Mouse (Mus musculus) neural tube, embryonic 10.5 days (tissue): ENCODE measurements around the gene Cst11.
"Not testable (repeated sequence)": the region's sequence is repeated elsewhere in the genome, so short reads cannot be mapped to it uniquely, and the experiment has no call there.

ENCODE experiments used
- DNase-seq: peaks from one replicate; pipeline ENCODE4 v3.0.0-alpha.2; 2017; ENCODE audit warnings: low spot score; ENCODE audit errors: extremely low spot score

Gene Cst11

GRCm38 (mm10) chr2:148771397-148771796, at the start of gene Cst11:
Gene Cst11, minus strand, starts transcription at chr2:148771497.
- DNase-seq, result not testable (repeated sequence)

GRCm38 (mm10) chr2:148819909-148820308, 48.6 kb upstream of the Cst11 start, which contains the start of gene Cst13:
Gene Cst13, plus strand, starts transcription at chr2:148820081.
- no peak for DNase-seq

- DNase-seq, result no peak
Observed at GRCm38 (mm10) chr2:148806696-148807095, 35.4 kb upstream of the Cst11 start.

GRCm38 (mm10) chr2:148801491-148801921, 30.2 kb upstream of the Cst11 start:
- no peak for DNase-seq

- DNase-seq, result no peak
Observed at GRCm38 (mm10) chr2:148798485-148798884, 27.2 kb upstream of the Cst11 start, which contains the start of gene Cst8. Gene Cst8, plus strand, starts transcription at chr2:148798785.

- no peak for DNase-seq
Observed at GRCm38 (mm10) chr2:148789142-148789541, 17.8 kb upstream of the Cst11 start, which contains the start of gene Cst12. Gene Cst12, plus strand, starts transcription at chr2:148789361.

- DNase-seq, result no peak
Observed at GRCm38 (mm10) chr2:148781709-148782108, 10.4 kb upstream of the Cst11 start, which contains the start of gene 8030411F24Rik. Gene 8030411F24Rik, plus strand, starts transcription at chr2:148782009.

DNA sequence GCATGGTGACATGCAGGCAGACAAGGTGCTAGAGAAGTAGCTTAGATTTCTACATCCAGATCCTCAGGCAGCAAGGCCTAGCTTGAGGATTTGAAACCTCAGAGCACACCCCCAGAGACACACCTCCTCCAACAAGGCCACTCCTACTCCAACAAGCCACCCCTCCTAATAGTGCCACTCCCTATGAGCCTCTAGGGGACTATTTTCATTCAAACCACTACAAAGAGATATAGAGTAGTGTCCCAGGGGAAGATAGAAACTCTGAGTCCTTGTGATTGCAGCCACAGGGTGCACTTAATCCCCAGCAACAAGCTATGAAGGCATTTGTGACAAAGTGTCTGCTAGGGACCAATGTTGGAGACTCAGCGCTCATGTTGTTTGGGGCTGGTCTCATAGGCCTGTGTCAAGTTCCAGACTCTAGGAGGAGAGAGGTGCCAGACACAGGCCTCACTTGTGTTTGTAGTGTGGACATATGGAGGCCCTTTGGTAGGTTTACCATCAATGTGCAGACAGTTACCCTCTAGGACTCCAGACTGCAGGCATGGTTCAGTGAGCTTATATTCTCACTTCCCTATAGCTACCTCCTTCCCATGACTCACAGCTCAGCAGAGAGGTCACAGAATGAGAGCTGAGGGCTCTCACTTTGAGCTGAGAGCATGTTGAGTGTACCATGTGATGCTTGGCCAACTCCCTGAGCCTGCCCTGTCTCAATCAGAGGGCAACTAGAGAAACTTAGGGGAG, 7.5 kb downstream of the Cst11 start:
- DNase-seq, result no peak

GRCm38 (mm10) chr2:148754310-148754846, 16.9 kb downstream of the Cst11 start:
- no peak for DNase-seq

DNA sequence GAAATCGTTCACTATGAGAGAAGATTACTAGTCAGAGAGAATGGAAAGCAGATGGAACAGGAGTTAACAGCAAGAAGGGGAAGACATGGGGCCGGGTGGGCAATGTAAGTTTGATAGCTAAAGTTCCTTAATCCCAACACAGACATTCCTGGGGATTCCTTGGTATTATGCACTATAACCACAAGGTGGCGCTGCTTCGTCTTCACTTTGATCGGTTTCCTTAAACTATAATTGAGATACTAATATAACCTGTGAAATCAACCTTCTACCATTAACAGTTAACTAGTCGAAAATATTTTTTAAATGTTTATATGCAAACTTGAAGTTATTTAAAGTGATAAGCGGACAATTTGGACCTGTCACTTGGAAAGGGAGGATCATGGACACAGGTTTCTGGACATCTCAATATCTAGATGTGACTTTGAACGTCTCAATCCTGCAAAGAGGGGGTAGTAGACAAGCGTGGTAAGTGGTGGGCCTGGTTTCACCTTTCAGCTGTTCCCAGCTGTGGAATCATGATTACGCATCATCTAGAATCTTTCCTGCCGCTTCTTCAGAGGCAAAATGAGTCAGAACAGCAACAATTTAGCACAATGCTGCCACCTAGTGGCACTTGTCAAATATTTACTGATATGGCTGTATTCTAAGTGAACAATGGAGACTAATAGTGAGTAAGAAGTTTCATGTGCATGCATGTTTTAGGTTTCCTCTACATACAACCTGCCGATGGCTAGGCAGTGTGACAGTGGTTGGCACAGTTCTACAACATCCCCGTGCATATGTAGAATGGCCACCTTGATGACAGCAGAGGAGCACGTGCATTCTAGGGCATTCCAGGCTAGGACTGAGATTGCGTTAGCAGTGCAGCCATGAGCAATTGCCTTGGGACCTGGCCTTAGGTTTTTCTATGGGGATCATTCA, 19.1 kb downstream of the Cst11 start:
- DNase-seq, result peak; percentile 58

GRCm38 (mm10) chr2:148750058-148750457, 21.2 kb downstream of the Cst11 start, which contains the start of gene Cstl1:
Gene Cstl1, plus strand, starts transcription at chr2:148750358.
- no peak for DNase-seq

- no peak for DNase-seq
Observed at GRCm38 (mm10) chr2:148743846-148744407, 27.4 kb downstream of the Cst11 start.

- no peak for DNase-seq
Observed at GRCm38 (mm10) chr2:148743001-148743400, 28.3 kb downstream of the Cst11 start.

DNA sequence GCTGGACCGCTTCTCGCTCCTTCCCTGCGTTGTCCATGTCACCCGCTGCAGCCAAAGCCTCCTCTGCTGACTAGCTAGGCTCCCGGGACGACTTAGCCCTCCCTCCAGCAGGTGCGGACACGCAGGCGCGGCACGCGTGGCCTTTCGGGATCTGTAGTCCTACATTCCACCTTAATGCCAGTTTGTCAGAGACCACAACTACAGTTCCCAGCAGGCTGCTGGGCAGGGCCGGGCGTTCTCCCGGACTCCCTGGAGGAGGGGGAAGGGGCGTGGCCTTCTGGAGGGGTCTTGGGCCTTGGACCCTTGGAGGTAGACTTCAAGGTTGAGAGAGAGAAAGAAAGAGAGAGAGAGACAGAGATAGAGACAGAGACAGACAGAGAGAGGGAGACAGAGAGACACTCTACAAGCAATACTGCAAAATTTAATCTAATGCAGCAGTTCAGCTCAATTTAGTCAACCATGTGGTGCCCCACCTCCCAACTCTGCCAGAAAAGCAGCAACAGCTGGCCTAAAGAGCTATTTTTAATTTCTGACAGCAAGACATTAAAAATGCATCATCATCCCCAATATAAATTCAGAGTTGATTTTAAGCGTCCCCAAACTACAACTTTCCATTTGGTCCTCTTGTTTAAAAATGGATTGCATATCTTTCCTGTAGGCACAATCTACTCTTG, 38.8 kb downstream of the Cst11 start, which contains the start of gene Napb:
Napb (minus strand) TSS at position 141 of the 674 bp plus-strand sequence.
- peak; percentile 89 for DNase-seq

DNA sequence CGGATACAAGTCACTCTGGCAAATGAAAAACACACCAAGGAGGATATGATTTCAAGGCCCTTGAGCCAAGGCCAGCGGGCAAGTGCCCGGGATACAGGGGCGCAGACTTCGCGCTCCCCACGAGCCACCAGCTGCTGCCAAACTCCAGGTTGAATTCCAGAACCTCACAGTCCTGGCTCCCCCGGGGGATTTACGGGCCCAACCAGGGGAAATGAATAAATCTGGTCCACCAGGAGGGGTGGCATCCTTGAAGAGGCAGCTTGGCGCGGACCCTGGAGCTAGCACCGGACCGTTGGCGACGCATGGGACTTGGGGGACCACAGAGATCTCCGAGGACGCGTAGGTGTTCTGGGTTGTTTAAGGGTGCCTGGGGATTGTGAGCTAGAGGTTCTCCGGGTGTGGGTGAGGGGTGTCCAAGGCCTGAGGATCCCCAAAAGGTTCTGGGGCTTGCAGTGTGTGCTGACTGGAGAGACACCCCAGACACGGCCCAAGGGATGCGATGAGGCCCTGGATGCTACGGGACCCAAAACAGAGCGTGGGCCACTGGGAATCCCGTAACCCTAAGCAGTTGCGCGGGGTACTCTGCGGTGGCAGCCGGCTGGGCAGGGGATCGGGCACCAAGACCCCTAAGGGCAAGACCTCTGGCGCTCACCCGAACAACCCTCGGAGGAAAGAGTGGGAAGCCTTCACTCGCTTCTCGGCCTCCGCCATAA, 39.5 kb downstream of the Cst11 start:
- DNase-seq, result peak; percentile 46

GRCm38 (mm10) chr2:148719271-148719995, 51.9 kb downstream of the Cst11 start:
- no peak for DNase-seq
